Mouse (Mus musculus): ENCODE results near the gene Nisch. TPM values are rescaled to one million over a fixed set of nuclear protein-coding genes. Genes with fewer than 3 reads are reported as not detected.

The Nisch gene
- polyA plus RNA-seq, 1 experiment = 160 TPM

GRCm38 (mm10) chr14:31188771-31189181, 28.0 kb downstream of the Nisch start:
- Histone ChIP-seq H3K4me3 (ENCODE audit: insufficient read depth, poor library complexity, severe bottlenecking) (no peak overlapping the region), H3K36me3 (ENCODE audit: control insufficient read depth, insufficient read depth) (peaks cover 96% of the 10 kb centered on the region), H3K79me3 (ENCODE audit: low read depth) (peaks cover 17% of the 10 kb centered on the region), H3ac (ENCODE audit: control insufficient read depth, insufficient read length, low read depth) (no peak overlapping the region), H3K27me3 (ENCODE audit: control insufficient read depth, insufficient read depth, insufficient read length) (no peaks in the 10 kb centered on the region), H3K79me2 (ENCODE audit: control insufficient read depth, insufficient read depth) (peaks cover 30% of the 10 kb centered on the region)
- TF ChIP-seq MYOG (IDR thresholded peaks at IDR 0.05; ENCODE audit: control insufficient read depth, extremely low read depth, insufficient read length) = no peak
- TF ChIP-seq CEBPB (IDR thresholded peaks at IDR 0.05; ENCODE audit: low read depth) = peak; percentile 33

DNA sequence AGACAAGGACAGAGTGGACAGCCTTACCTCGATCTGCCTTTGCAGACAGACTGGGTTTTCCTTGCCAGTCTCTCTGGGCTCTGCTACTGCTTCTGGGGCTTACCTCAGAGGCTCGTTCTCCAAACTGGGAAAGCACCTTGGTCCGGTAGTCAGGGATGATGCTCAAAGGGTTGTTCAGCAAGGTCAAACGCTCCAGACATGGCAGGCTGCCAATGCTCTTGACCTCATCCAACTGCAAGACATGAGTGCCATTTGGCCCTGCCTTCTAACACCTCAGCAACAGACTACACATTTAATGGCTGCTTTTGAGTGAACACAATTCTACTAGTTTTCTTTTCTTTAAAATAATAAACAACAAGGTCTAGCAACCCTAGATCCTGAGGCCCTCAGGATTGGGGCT, 30.1 kb downstream of the Nisch start:
- H3ac ChIP-seq (ENCODE audit: control insufficient read depth, insufficient read length, low read depth) = no peak overlapping the region
- TF ChIP-seq FOSL1 (IDR thresholded peaks at IDR 0.05; ENCODE audit: insufficient read depth, low read length, poor library complexity, severe bottlenecking) = no peak
- no peak for TF ChIP-seq MYOD1 (IDR thresholded peaks at IDR 0.05; ENCODE audit: control insufficient read depth, insufficient read length, low read depth)
- no peak for TF ChIP-seq MYOG (IDR thresholded peaks at IDR 0.05; ENCODE audit: control insufficient read depth, extremely low read depth, insufficient read length)
- no peak for TF ChIP-seq USF1 (IDR thresholded peaks at IDR 0.05; ENCODE audit: low read depth)
- TF ChIP-seq CTCF (IDR thresholded peaks at IDR 0.05; ENCODE audit: control insufficient read depth, insufficient read depth, insufficient read length) = no peak
- no peak for TF ChIP-seq CEBPB (IDR thresholded peaks at IDR 0.05; ENCODE audit: low read depth)
- no peak for TF ChIP-seq MAX (IDR thresholded peaks at IDR 0.05)
- no peaks in the 10 kb centered on the region for H3K27me3 ChIP-seq (ENCODE audit: control insufficient read depth, insufficient read depth, insufficient read length)
- H3K36me3 ChIP-seq (ENCODE audit: control insufficient read depth, insufficient read depth) = peaks cover 100% of the 10 kb centered on the region
- H3K79me3 ChIP-seq (ENCODE audit: low read depth) = peaks cover 8% of the 10 kb centered on the region
- no peak overlapping the region for H3K4me3 ChIP-seq (ENCODE audit: insufficient read depth, poor library complexity, severe bottlenecking)
- peaks cover 9% of the 10 kb centered on the region for H3K79me2 ChIP-seq (ENCODE audit: control insufficient read depth, insufficient read depth)

- peaks cover 98% of the 10 kb centered on the region for H3K36me3 ChIP-seq (ENCODE audit: control insufficient read depth, insufficient read depth)
- no peak overlapping the region for H3K4me3 ChIP-seq (ENCODE audit: insufficient read depth, poor library complexity, severe bottlenecking)
- H3K27me3 ChIP-seq (ENCODE audit: control insufficient read depth, insufficient read depth, insufficient read length) = no peaks in the 10 kb centered on the region
- H3ac ChIP-seq (ENCODE audit: control insufficient read depth, insufficient read length, low read depth) = no peak overlapping the region
- H3K79me3 ChIP-seq (ENCODE audit: low read depth) = peaks cover 6% of the 10 kb centered on the region
- TF ChIP-seq CTCF (IDR thresholded peaks at IDR 0.05; ENCODE audit: control insufficient read depth, insufficient read depth, insufficient read length) = no peak
- TF ChIP-seq MAX (IDR thresholded peaks at IDR 0.05) = no peak
- H3K79me2 ChIP-seq (ENCODE audit: control insufficient read depth, insufficient read depth) = no peaks in the 10 kb centered on the region
Observed at GRCm38 (mm10) chr14:31184195-31184594, 32.6 kb downstream of the Nisch start.

DNA sequence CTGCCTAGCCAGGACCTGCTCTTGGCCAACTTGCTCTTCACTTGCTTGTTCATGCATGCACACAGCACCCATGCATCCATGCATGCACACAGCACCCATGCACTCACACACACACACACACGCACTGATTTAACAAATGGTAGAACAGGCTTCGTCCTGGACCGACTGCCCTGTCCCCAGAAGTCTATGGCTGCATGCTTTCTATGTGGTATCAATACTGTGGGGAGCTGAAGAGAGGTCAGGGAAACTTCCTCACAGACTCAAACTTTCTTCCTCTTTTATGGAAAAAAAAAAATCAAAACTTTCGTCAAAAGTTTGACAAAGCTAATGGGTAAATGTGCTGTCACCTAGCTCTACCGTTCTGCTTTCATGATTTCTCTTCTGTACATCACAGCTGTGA, 33.2 kb downstream of the Nisch start:
- H3ac ChIP-seq (ENCODE audit: control insufficient read depth, insufficient read length, low read depth) = no peak overlapping the region
- peaks cover 98% of the 10 kb centered on the region for H3K36me3 ChIP-seq (ENCODE audit: control insufficient read depth, insufficient read depth)
- H3K79me2 ChIP-seq (ENCODE audit: control insufficient read depth, insufficient read depth) = no peaks in the 10 kb centered on the region
- H3K4me3 ChIP-seq (ENCODE audit: insufficient read depth, poor library complexity, severe bottlenecking) = no peak overlapping the region
- H3K79me3 ChIP-seq (ENCODE audit: low read depth) = peaks cover 6% of the 10 kb centered on the region
- no peaks in the 10 kb centered on the region for H3K27me3 ChIP-seq (ENCODE audit: control insufficient read depth, insufficient read depth, insufficient read length)
- no peak for TF ChIP-seq CTCF (IDR thresholded peaks at IDR 0.05; ENCODE audit: control insufficient read depth, insufficient read depth, insufficient read length)
- TF ChIP-seq FOSL1 (IDR thresholded peaks at IDR 0.05; ENCODE audit: insufficient read depth, low read length, poor library complexity, severe bottlenecking) = no peak

DNA sequence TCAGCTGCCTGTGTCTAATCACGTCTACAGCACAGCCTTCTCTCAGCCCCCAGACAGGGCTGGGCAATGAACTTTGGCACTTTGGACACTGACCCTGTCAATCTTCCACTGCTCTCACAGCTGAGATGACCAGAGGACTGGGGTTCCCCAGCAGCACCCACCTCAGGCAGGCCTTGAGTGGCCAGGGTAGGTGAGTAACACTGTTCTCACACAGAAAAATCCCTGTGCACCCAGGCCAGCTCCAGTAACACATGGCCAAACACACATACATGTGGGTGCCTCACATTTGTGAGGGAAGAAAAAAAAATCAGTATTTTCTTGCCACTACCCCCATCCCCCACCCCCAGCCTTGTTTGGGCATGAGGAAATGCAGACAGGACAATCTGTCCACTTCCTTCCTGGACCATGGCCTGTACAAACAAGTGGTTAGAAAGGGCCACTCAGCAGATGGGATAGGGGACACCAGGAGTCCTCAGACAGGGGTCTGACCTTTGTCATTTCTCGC, 33.9 kb downstream of the Nisch start:
- TF ChIP-seq USF1 (IDR thresholded peaks at IDR 0.05; ENCODE audit: low read depth) (no peak), CEBPB (IDR thresholded peaks at IDR 0.05; ENCODE audit: low read depth) (no peak), MYOG (IDR thresholded peaks at IDR 0.05; ENCODE audit: control insufficient read depth, extremely low read depth, insufficient read length) (no peak), CTCF (IDR thresholded peaks at IDR 0.05; ENCODE audit: control insufficient read depth, insufficient read depth, insufficient read length) (no peak), FOSL1 (IDR thresholded peaks at IDR 0.05; ENCODE audit: insufficient read depth, low read length, poor library complexity, severe bottlenecking) (no peak), MYOD1 (IDR thresholded peaks at IDR 0.05; ENCODE audit: control insufficient read depth, insufficient read length, low read depth) (no peak), MAX (IDR thresholded peaks at IDR 0.05) (no peak)
- peaks cover 8% of the 10 kb centered on the region for H3K79me3 ChIP-seq (ENCODE audit: low read depth)
- H3K79me2 ChIP-seq (ENCODE audit: control insufficient read depth, insufficient read depth) = no peaks in the 10 kb centered on the region
- no peaks in the 10 kb centered on the region for H3K27me3 ChIP-seq (ENCODE audit: control insufficient read depth, insufficient read depth, insufficient read length)
- no peak overlapping the region for H3ac ChIP-seq (ENCODE audit: control insufficient read depth, insufficient read length, low read depth)
- H3K4me3 ChIP-seq (ENCODE audit: insufficient read depth, poor library complexity, severe bottlenecking) = no peak overlapping the region
- H3K36me3 ChIP-seq (ENCODE audit: control insufficient read depth, insufficient read depth) = peaks cover 97% of the 10 kb centered on the region

DNA sequence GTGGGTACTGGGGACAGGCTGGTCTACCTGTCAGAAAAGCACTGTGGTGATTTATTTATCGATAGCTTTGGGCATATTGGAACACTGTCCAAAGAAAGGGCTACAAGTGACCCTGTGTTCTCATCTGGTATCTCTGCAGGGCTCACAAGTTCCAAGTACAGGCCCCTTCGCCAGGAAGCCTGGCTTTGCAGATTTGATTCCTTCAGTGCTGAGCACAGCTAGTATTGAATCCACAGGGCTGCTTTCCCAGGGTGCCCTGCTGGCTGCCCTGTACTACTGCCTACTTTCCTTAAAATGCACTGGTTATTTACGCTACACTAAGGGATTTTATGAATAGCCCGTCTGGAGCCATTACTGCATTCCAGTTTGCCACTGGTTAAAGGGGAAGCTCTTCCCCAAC, 35.2 kb downstream of the Nisch start:
- no peaks in the 10 kb centered on the region for H3K27me3 ChIP-seq (ENCODE audit: control insufficient read depth, insufficient read depth, insufficient read length)

More for the DNA sequence above, 35.2 kb downstream of the Nisch start:
- peaks cover 6% of the 10 kb centered on the region for H3K79me3 ChIP-seq (ENCODE audit: low read depth)
- H3K79me2 ChIP-seq (ENCODE audit: control insufficient read depth, insufficient read depth) = no peaks in the 10 kb centered on the region
- H3K4me3 ChIP-seq (ENCODE audit: insufficient read depth, poor library complexity, severe bottlenecking) = no peak overlapping the region
- peaks cover 97% of the 10 kb centered on the region for H3K36me3 ChIP-seq (ENCODE audit: control insufficient read depth, insufficient read depth)
- H3ac ChIP-seq (ENCODE audit: control insufficient read depth, insufficient read length, low read depth) = no peak overlapping the region
- TF ChIP-seq MYOD1 (IDR thresholded peaks at IDR 0.05; ENCODE audit: control insufficient read depth, insufficient read length, low read depth) (no peak), USF1 (IDR thresholded peaks at IDR 0.05; ENCODE audit: low read depth) (no peak), MAX (IDR thresholded peaks at IDR 0.05) (no peak), FOSL1 (IDR thresholded peaks at IDR 0.05; ENCODE audit: insufficient read depth, low read length, poor library complexity, severe bottlenecking) (no peak)
